Mouse (Mus musculus) erythroblast, embryonic 14.5 days (primary cell): ENCODE results near the gene Eif3f.

Experiments
- GATA1 ChIP-seq: IDR thresholded peaks from 2 replicates; pipeline ENCODE4 v1.6.1; 2012; ENCODE audit warnings: low read length, inconsistent platforms, mixed read lengths
- TAL1 ChIP-seq: IDR thresholded peaks from 3 replicates; pipeline ENCODE4 v1.6.1; 2012; ENCODE audit warnings: low read length, inconsistent platforms, mixed read lengths

DNA sequence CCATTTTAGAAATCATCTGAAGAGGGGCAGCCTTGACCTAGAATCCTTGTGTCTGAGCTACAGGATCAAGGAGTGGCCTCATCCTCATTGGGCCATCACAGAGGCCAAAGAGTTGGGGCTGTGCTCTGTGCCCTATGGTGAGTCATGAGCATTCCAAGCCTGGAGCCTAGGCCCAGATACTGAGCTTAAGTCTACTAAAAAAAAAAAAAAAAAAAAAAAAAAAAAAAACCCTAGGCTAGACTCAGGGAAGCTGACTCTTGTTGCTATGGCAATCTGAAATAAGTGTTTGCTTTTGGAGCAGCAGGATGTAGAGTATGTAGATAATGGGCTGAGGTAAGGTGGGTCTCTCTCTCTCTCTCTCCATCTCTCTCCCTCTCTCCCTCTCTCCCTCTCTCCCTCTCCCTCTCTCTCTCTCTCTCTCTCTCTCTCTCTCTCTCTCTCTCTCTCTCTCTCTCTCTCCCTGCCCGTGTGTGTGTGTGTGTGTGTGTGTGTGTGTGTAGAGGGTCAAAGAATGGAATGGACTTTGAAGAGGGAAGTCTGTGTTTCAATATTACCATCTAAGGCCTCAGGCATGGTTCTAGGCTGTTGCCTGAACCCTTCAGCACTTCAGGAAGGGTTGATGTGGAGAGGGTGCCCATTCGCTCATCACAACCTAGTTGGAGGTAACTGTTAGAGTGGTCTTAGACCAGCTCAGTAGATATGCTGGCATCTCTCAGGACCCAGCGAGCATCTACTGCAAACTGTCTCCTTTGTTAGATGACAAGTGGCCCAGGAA is 51.9 kb downstream of the Eif3f start:
- TF ChIP-seq TAL1: no peak
- no peak for TF ChIP-seq GATA1
